Comparison of ENCODE assay signal across 9 mouse cellular contexts in genomic region chr5:65213321-65213720, GRCm38 (mm10). TPM values are rescaled to one million over a fixed set of nuclear protein-coding genes. Genes with fewer than 3 reads are reported as not detected.
DNase-seq lines count a peak whose midpoint lies in the region; ATAC-seq and TF ChIP-seq lines count a peak whose summit lies in the region.
"Had no signal": no experiment of that assay in that cellular context is flagged by ENCODE, and none has a peak within 500 bp of the region (broad histone marks: within the 10 kb centered on the region; RNA-seq: fewer than 3 reads in every experiment).

No protein-coding gene starts in this region.

- no peak overlapping the region for H3K9ac ChIP-seq in hindbrain, embryonic 12.5 days
- no peak overlapping the region for H3K9ac ChIP-seq in forebrain, embryonic 12.5 days
- H3K9ac ChIP-seq in liver, postnatal 0 days (replicated peaks): no peak overlapping the region
- H3K9ac ChIP-seq: liver, embryonic 13.5 days had no signal

- no peak overlapping the region for H3K4me3 ChIP-seq in hindbrain, embryonic 10.5 days
- H3K4me3 ChIP-seq in hindbrain, embryonic 12.5 days: no peak overlapping the region
- H3K4me3 ChIP-seq in bone marrow, adult 2 months (replicated peaks; ENCODE audit: control insufficient read depth, low read depth, low read length): no peak overlapping the region
- H3K4me3 ChIP-seq in forebrain, embryonic 12.5 days (replicated peaks): no peak overlapping the region
- H3K4me3 ChIP-seq in liver, postnatal 0 days (ENCODE audit: low read depth, low read length): no peak overlapping the region
- H3K4me3 ChIP-seq: liver, embryonic 13.5 days had no signal

- no peak for TF ChIP-seq EP300 in liver, postnatal 0 days (IDR thresholded peaks at IDR 0.05; ENCODE audit: low read depth)

- WGBS in hindbrain, embryonic 10.5 days: 21% methylated on average over 7 of the region's 7 CpGs
- WGBS in hindbrain, embryonic 12.5 days: 19% methylated on average over 7 of the region's 7 CpGs
- WGBS in bone marrow, adult 2 months: 33% methylated on average over 7 of the region's 7 CpGs
- WGBS in forebrain, embryonic 12.5 days: 23% methylated on average over 7 of the region's 7 CpGs
- 26% methylated on average over 7 of the region's 7 CpGs for WGBS in liver, postnatal 0 days (ENCODE audit: insufficient replicate concordance)

- no peak for TF ChIP-seq POLR2A in bone marrow, adult 2 months (IDR thresholded peaks at IDR 0.05; ENCODE audit: borderline replicate concordance, control insufficient read depth, low read depth, low read length)

- DNase-seq in hindbrain, embryonic 10.5 days (ENCODE audit: low spot score): peak; percentile 24
- DNase-seq in CD4-positive, CD25-positive, alpha-beta regulatory T cell, adult 2 months (ENCODE audit: low read depth, low spot score): peak; percentile 72
- DNase-seq in liver, postnatal 0 days: peak; percentile 36
- peak; percentile 38 for DNase-seq in retina, adult 2 months (ENCODE audit: low read depth, low spot score)
- no peak for DNase-seq in ovary, postnatal 10 days (ENCODE audit: low spot score)
- DNase-seq: liver, embryonic 13.5 days had no signal

- no peaks in the 10 kb centered on the region for H3K36me3 ChIP-seq in hindbrain, embryonic 10.5 days
- 0 out of 2 replicates have a peak, but pooled peaks cover 3% of the 10 kb centered on the region for H3K36me3 ChIP-seq in hindbrain, embryonic 12.5 days
- no peaks in the 10 kb centered on the region; the same call in 1 of the 2 replicates for H3K36me3 ChIP-seq in forebrain, embryonic 12.5 days (replicated peaks)
- H3K36me3 ChIP-seq in liver, postnatal 0 days (replicated peaks; ENCODE audit: insufficient read depth, low read length): no peaks in the 10 kb centered on the region
- H3K36me3 ChIP-seq: liver, embryonic 13.5 days had no signal

- H3K4me2 ChIP-seq in hindbrain, embryonic 12.5 days (replicated peaks): no peak overlapping the region
- no peak overlapping the region for H3K4me2 ChIP-seq in forebrain, embryonic 12.5 days
- no peak overlapping the region for H3K4me2 ChIP-seq in liver, postnatal 0 days (ENCODE audit: low read depth, low read length)
- H3K4me2 ChIP-seq: liver, embryonic 13.5 days had no signal

- H3K27me3 ChIP-seq in hindbrain, embryonic 10.5 days (ENCODE audit: insufficient read depth, poor library complexity, severe bottlenecking): no peaks in the 10 kb centered on the region
- H3K27me3 ChIP-seq in hindbrain, embryonic 12.5 days: no peaks in the 10 kb centered on the region
- no peaks in the 10 kb centered on the region for H3K27me3 ChIP-seq in forebrain, embryonic 12.5 days
- no peaks in the 10 kb centered on the region for H3K27me3 ChIP-seq in liver, postnatal 0 days (ENCODE audit: insufficient read depth, low read length)
- H3K27me3 ChIP-seq: liver, embryonic 13.5 days had no signal

- H3K9me3 ChIP-seq in hindbrain, embryonic 10.5 days: no peaks in the 10 kb centered on the region
- H3K9me3 ChIP-seq in hindbrain, embryonic 12.5 days (replicated peaks): no peaks in the 10 kb centered on the region
- H3K9me3 ChIP-seq in forebrain, embryonic 12.5 days: no peaks in the 10 kb centered on the region
- no peaks in the 10 kb centered on the region for H3K9me3 ChIP-seq in liver, postnatal 0 days (ENCODE audit: low read length)
- H3K9me3 ChIP-seq: liver, embryonic 13.5 days had no signal

- no peak overlapping the region for H3K27ac ChIP-seq in hindbrain, embryonic 10.5 days
- H3K27ac ChIP-seq in hindbrain, embryonic 12.5 days: no peak overlapping the region
- no peak overlapping the region for H3K27ac ChIP-seq in bone marrow, adult 2 months (ENCODE audit: control insufficient read depth, insufficient read depth, low read depth, low read length, poor library complexity)
- H3K27ac ChIP-seq in forebrain, embryonic 12.5 days: no peak overlapping the region
- H3K27ac ChIP-seq in liver, postnatal 0 days (ENCODE audit: low read depth): no peak overlapping the region
- H3K27ac ChIP-seq: liver, embryonic 13.5 days had no signal

- peak; percentile 72 for TF ChIP-seq CTCF in bone marrow, adult 2 months (IDR thresholded peaks at IDR 0.05; ENCODE audit: control insufficient read depth, insufficient read depth, low read length)
- peak; percentile 92 for TF ChIP-seq CTCF in liver, postnatal 0 days (IDR thresholded peaks at IDR 0.05; ENCODE audit: low read depth)

- ATAC-seq in hindbrain, embryonic 12.5 days (ENCODE audit: low FRiP score): no peak
- peak; percentile 53; the same call in 1 of the 2 replicates for ATAC-seq in forebrain, embryonic 12.5 days (ENCODE audit: low FRiP score)
- ATAC-seq in liver, postnatal 0 days: no peak

- no peaks in the 10 kb centered on the region for H3K4me1 ChIP-seq in hindbrain, embryonic 10.5 days (replicated peaks)
- no peaks in the 10 kb centered on the region for H3K4me1 ChIP-seq in hindbrain, embryonic 12.5 days
- no peaks in the 10 kb centered on the region for H3K4me1 ChIP-seq in bone marrow, adult 2 months (ENCODE audit: control insufficient read depth, insufficient read depth, low read length)
- H3K4me1 ChIP-seq in forebrain, embryonic 12.5 days: no peaks in the 10 kb centered on the region
- H3K4me1 ChIP-seq in liver, postnatal 0 days (ENCODE audit: insufficient read depth): no peaks in the 10 kb centered on the region
- H3K4me1 ChIP-seq: liver, embryonic 13.5 days had no signal

RNA-seq across cellular contexts. Expression of gene Wdr19, which starts 13.8 kb away (rescaled TPM):
- 12.4 and 12.9 TPM in 2 replicates for polyA plus RNA-seq in hindbrain, embryonic 10.5 days (2016; fragmentation: Nextera tagmentation; extraction: Ambion mirVana)
- 16.4 and 18.7 TPM in 2 replicates for polyA plus RNA-seq in hindbrain, embryonic 12.5 days (2016; fragmentation: Nextera tagmentation; extraction: Ambion mirVana)
- polyA plus RNA-seq in bone marrow, adult 2 months (2011; ENCODE audit: insufficient read depth, insufficient read length, low replicate concordance, missing spikeins): 0.41 and 2.4 TPM in 2 replicates
- 13.8 and 14.8 TPM in 2 replicates for polyA plus RNA-seq in forebrain, embryonic 12.5 days (2016; fragmentation: Nextera tagmentation; extraction: Ambion mirVana)
- polyA plus RNA-seq in liver, postnatal 0 days (2015; fragmentation: Nextera tagmentation; extraction: Ambion mirVana): 0.71 and 1.1 TPM in 2 replicates
